Mouse (Mus musculus): ENCODE measurements around the gene Runx1. TPM values are rescaled to one million over a fixed set of nuclear protein-coding genes. Genes with fewer than 3 reads are reported as not detected.

Runx1 gene
- total and polyA plus RNA-seq, 3 experiments, result 3.1 to 10.9 (median 4.7) TPM

DNA sequence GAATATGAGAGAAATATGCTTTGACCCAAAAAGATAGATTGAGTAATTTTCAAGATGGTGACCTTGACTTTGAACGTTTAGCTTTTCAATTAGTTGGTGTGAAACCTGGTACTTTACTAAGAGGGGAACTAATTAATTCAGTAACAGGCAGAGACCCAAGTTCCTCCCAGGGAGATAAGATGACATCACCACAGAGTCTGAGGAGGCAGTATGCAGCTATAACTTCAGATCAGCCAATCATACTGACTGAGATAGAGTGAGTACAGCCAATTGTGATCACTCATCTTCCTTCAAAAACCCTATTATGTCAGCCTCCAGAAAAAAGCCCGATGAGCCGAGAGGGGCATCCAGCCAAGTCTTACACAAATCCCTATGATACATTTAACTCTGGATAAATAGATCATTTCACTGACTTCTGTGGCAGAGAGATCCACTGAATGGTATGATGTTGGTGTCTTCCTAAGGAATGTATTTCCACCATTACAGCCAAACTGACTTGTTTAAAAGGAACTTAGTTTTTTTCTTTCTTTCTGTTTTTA, 21.9 kb upstream of the Runx1 start:
- Histone ChIP-seq H3K4me1 (ENCODE audit: control insufficient read depth in 1 of 2, insufficient read depth in 2 of 2) (0 out of 4 replicates have a peak, but pooled peaks cover 0 to 2% of the 10 kb centered on the region in 2 experiments), H3K4me2 (ENCODE audit: insufficient read depth, low read depth, poor library complexity, severe bottlenecking) (no peak overlapping the region), H3K27ac (ENCODE audit: insufficient read depth, low read depth) (no peak overlapping the region), H3K9me3 (replicated peaks; ENCODE audit: low read length) (peaks cover 2% of the 10 kb centered on the region), H3K36me3 (replicated peaks in 1 of 2; ENCODE audit: control insufficient read depth in 1 of 2, insufficient read depth in 1 of 2, low read length in 1 of 2) (no peaks in the 10 kb centered on the region), H3K79me2 (replicated peaks; ENCODE audit: control insufficient read depth, extremely low read depth, insufficient read depth, poor library complexity, severe bottlenecking) (no peaks in the 10 kb centered on the region), H3K4me3 (replicated peaks in 1 of 3; ENCODE audit: low read depth in 2 of 3, low read length in 2 of 3, poor library complexity in 1 of 3) (no peak overlapping the region), H3K27me3 (replicated peaks) (no peaks in the 10 kb centered on the region), H3K9ac (ENCODE audit: insufficient read depth, low read depth) (no peak overlapping the region)
- dilution Hi-C loops (cut with MboI; ENCODE audit: extremely low pct_ligation_motif_present, extremely low pct_unique_long_range_greater_than_20kb, low sequenced_read_pairs), result no loop called here
- no peak for DNase-seq (ENCODE audit: extremely low read depth)
- in situ Hi-C loops (cut with MboI; ENCODE audit: low pct_ligation_motif_present, low pct_unique_long_range_greater_than_20kb, low sequenced_read_pairs), result loop anchor here (25.0 kb wide), 1 partner anchor 289 kb away; no protein-coding TSS in a partner anchor
- TF ChIP-seq UBTF (IDR thresholded peaks at IDR 0.05; ENCODE audit: low read depth, low read length) (no peak), TCF12 (IDR thresholded peaks at IDR 0.05; ENCODE audit: low read depth, low read length) (no peak), RCOR1 (conservative IDR thresholded peaks at IDR 0.05; ENCODE audit: low read depth, low read length) (no peak), PAX5 (IDR thresholded peaks at IDR 0.05; ENCODE audit: low read length) (no peak), IRF4 (IDR thresholded peaks at IDR 0.05; ENCODE audit: low read depth, low read length) (no peak), E2F4 (IDR thresholded peaks at IDR 0.05; ENCODE audit: insufficient replicate concordance, low read depth, low read length) (no peak), ETS1 (conservative IDR thresholded peaks at IDR 0.05; ENCODE audit: low read depth, low read length) (no peak), MAFK (IDR thresholded peaks at IDR 0.05; ENCODE audit: insufficient replicate concordance, low read length) (no peak), CHD1 (IDR thresholded peaks at IDR 0.05; ENCODE audit: low read depth, low read length) (no peak), GABPA (IDR thresholded peaks at IDR 0.05; ENCODE audit: insufficient replicate concordance, low read depth, low read length) (no peak), SMC3 (IDR thresholded peaks at IDR 0.05; ENCODE audit: low read depth, low read length) (no peak), POLR2A (IDR thresholded peaks at IDR 0.05; ENCODE audit: low read depth, low read length) (no peak), BHLHE40 (IDR thresholded peaks at IDR 0.05; ENCODE audit: low read depth, low read length) (no peak), ZMIZ1 (IDR thresholded peaks at IDR 0.05; ENCODE audit: low read depth, low read length) (no peak), CTCF (conservative IDR thresholded peaks at IDR 0.05 in 1 of 2, IDR thresholded peaks at IDR 0.05 in 1 of 2; ENCODE audit: low read depth in 2 of 2, low read length in 2 of 2) (no peak), EP300 (IDR thresholded peaks at IDR 0.05; ENCODE audit: low read length) (no peak), NRF1 (IDR thresholded peaks at IDR 0.05; ENCODE audit: low read depth, low read length) (no peak), MXI1 (IDR thresholded peaks at IDR 0.05; ENCODE audit: low read depth, low read length) (no peak), MYC (IDR thresholded peaks at IDR 0.05; ENCODE audit: low read depth, low read length) (no peak)
